Mouse (Mus musculus): ENCODE data around the gene Dnah8. TPM values are rescaled to one million over a fixed set of nuclear protein-coding genes. Genes with fewer than 3 reads are reported as not detected.

Gene Dnah8
- polyA plus RNA-seq, 1 experiment from 2014 or later, result 5.0 TPM

- Histone ChIP-seq H3K27ac (replicated peaks) (no peak overlapping the region), H3K9ac (no peak overlapping the region), H3K4me3 (replicated peaks) (no peak overlapping the region), H3K9me3 (replicated peaks) (no peaks in the 10 kb centered on the region), H3K4me2 (replicated peaks) (no peak overlapping the region), H3K4me1 (peaks cover 22% of the 10 kb centered on the region), H3K36me3 (no peaks in the 10 kb centered on the region), H3K27me3 (no peaks in the 10 kb centered on the region)
- WGBS, result 95% methylated on average over 5 of the region's 5 CpGs
- ATAC-seq (ENCODE audit: insufficient number of reproducible peaks, low FRiP score, low TSS enrichment, low read depth), result no peak
These were observed 14.2 kb upstream of the Dnah8 start for GRCm38 (mm10) chr17:30609980-30610307.

GRCm38 (mm10) chr17:30610739-30611138 lies 13.4 kb upstream of the Dnah8 start:
- H3K27ac ChIP-seq (replicated peaks), result no peak overlapping the region
- H3K4me2 ChIP-seq (replicated peaks), result no peak overlapping the region
- no peaks in the 10 kb centered on the region for H3K27me3 ChIP-seq
- H3K36me3 ChIP-seq, result no peaks in the 10 kb centered on the region
- no peak overlapping the region for H3K4me3 ChIP-seq (replicated peaks)
- peaks cover 22% of the 10 kb centered on the region for H3K4me1 ChIP-seq
- no peaks in the 10 kb centered on the region for H3K9me3 ChIP-seq (replicated peaks)
- no peak overlapping the region for H3K9ac ChIP-seq
- WGBS, result 69% methylated on average over 1 of the region's 1 CpGs
- no peak for ATAC-seq (ENCODE audit: insufficient number of reproducible peaks, low FRiP score, low TSS enrichment, low read depth)

GRCm38 (mm10) chr17:30611221-30612074 lies 12.7 kb upstream of the Dnah8 start:
- 21% methylated on average over 18 of the region's 18 CpGs for WGBS
- Histone ChIP-seq H3K9ac (peak overlapping the region; percentile 78), H3K4me3 (replicated peaks) (peak overlapping the region; percentile 74), H3K4me2 (replicated peaks) (peak overlapping the region; percentile 45), H3K36me3 (no peaks in the 10 kb centered on the region), H3K27ac (replicated peaks) (peak overlapping the region; percentile 84), H3K9me3 (replicated peaks) (no peaks in the 10 kb centered on the region), H3K4me1 (peaks cover 18% of the 10 kb centered on the region), H3K27me3 (no peaks in the 10 kb centered on the region)
- ATAC-seq (ENCODE audit: insufficient number of reproducible peaks, low FRiP score, low TSS enrichment, low read depth), result no peak

- H3K27ac ChIP-seq (replicated peaks), result peak overlapping the region; percentile 84
- ATAC-seq (ENCODE audit: insufficient number of reproducible peaks, low FRiP score, low TSS enrichment, low read depth), result peak; percentile 100
- H3K27me3 ChIP-seq, result no peaks in the 10 kb centered on the region
- H3K4me3 ChIP-seq (replicated peaks), result peak overlapping the region; percentile 74
- peak overlapping the region; percentile 78 for H3K9ac ChIP-seq
- WGBS, result 0% methylated on average over 34 of the region's 34 CpGs
- H3K4me1 ChIP-seq, result peaks cover 18% of the 10 kb centered on the region
- H3K36me3 ChIP-seq, result no peaks in the 10 kb centered on the region
- no peaks in the 10 kb centered on the region for H3K9me3 ChIP-seq (replicated peaks)
- H3K4me2 ChIP-seq (replicated peaks), result peak overlapping the region; percentile 45
These were observed 11.9 kb upstream of the Dnah8 start for GRCm38 (mm10) chr17:30612075-30612859.

- Histone ChIP-seq H3K4me2 (replicated peaks) (no peak overlapping the region), H3K4me1 (peaks cover 14% of the 10 kb centered on the region), H3K36me3 (no peaks in the 10 kb centered on the region), H3K9me3 (replicated peaks) (no peaks in the 10 kb centered on the region), H3K27me3 (no peaks in the 10 kb centered on the region), H3K27ac (replicated peaks) (no peak overlapping the region), H3K4me3 (replicated peaks) (no peak overlapping the region), H3K9ac (no peak overlapping the region)
- no peak for ATAC-seq (ENCODE audit: insufficient number of reproducible peaks, low FRiP score, low TSS enrichment, low read depth)
These were observed 10.8 kb upstream of the Dnah8 start for GRCm38 (mm10) chr17:30613350-30613749.

GRCm38 (mm10) chr17:30616203-30616602 lies 8.0 kb upstream of the Dnah8 start:
- Histone ChIP-seq H3K9ac (no peak overlapping the region), H3K4me3 (replicated peaks) (no peak overlapping the region), H3K4me1 (peaks cover 5% of the 10 kb centered on the region; the same call in 1 of the 2 replicates), H3K36me3 (no peaks in the 10 kb centered on the region), H3K27me3 (no peaks in the 10 kb centered on the region), H3K27ac (replicated peaks) (no peak overlapping the region), H3K9me3 (replicated peaks) (no peaks in the 10 kb centered on the region), H3K4me2 (replicated peaks) (no peak overlapping the region)
- 83% methylated on average over 5 of the region's 5 CpGs for WGBS
- no peak for ATAC-seq (ENCODE audit: insufficient number of reproducible peaks, low FRiP score, low TSS enrichment, low read depth)

- WGBS, result 74% methylated on average over 3 of the region's 3 CpGs
- no peak overlapping the region for H3K27ac ChIP-seq (replicated peaks)
- no peak overlapping the region for H3K9ac ChIP-seq
- H3K9me3 ChIP-seq (replicated peaks), result no peaks in the 10 kb centered on the region
- no peak overlapping the region for H3K4me2 ChIP-seq (replicated peaks)
- H3K4me1 ChIP-seq, result no peaks in the 10 kb centered on the region
- no peaks in the 10 kb centered on the region for H3K27me3 ChIP-seq
- no peak for ATAC-seq (ENCODE audit: insufficient number of reproducible peaks, low FRiP score, low TSS enrichment, low read depth)
- no peaks in the 10 kb centered on the region for H3K36me3 ChIP-seq
- no peak overlapping the region for H3K4me3 ChIP-seq (replicated peaks)
These were observed 5.8 kb upstream of the Dnah8 start for GRCm38 (mm10) chr17:30618136-30618891.

- Histone ChIP-seq H3K9me3 (replicated peaks) (no peaks in the 10 kb centered on the region), H3K36me3 (no peaks in the 10 kb centered on the region), H3K9ac (no peak overlapping the region), H3K4me1 (no peaks in the 10 kb centered on the region), H3K4me2 (replicated peaks) (no peak overlapping the region), H3K27me3 (no peaks in the 10 kb centered on the region), H3K4me3 (replicated peaks) (no peak overlapping the region), H3K27ac (replicated peaks) (no peak overlapping the region)
- WGBS, result 31% methylated on average over 2 of the region's 2 CpGs
- ATAC-seq (ENCODE audit: insufficient number of reproducible peaks, low FRiP score, low TSS enrichment, low read depth), result no peak
These were observed 5.0 kb upstream of the Dnah8 start for GRCm38 (mm10) chr17:30619153-30619552.

GRCm38 (mm10) chr17:30620548-30620947 lies 3.6 kb upstream of the Dnah8 start:
- Histone ChIP-seq H3K27me3 (no peaks in the 10 kb centered on the region), H3K4me3 (replicated peaks) (no peak overlapping the region), H3K36me3 (no peaks in the 10 kb centered on the region), H3K27ac (replicated peaks) (no peak overlapping the region), H3K4me2 (replicated peaks) (no peak overlapping the region), H3K9ac (no peak overlapping the region), H3K4me1 (no peaks in the 10 kb centered on the region), H3K9me3 (replicated peaks) (no peaks in the 10 kb centered on the region)
- 74% methylated on average over 2 of the region's 2 CpGs for WGBS
- ATAC-seq (ENCODE audit: insufficient number of reproducible peaks, low FRiP score, low TSS enrichment, low read depth), result no peak

GRCm38 (mm10) chr17:30621450-30621849 lies 2.7 kb upstream of the Dnah8 start:
- H3K4me3 ChIP-seq (replicated peaks), result no peak overlapping the region
- H3K9me3 ChIP-seq (replicated peaks), result no peaks in the 10 kb centered on the region
- no peak overlapping the region for H3K9ac ChIP-seq
- no peak overlapping the region for H3K4me2 ChIP-seq (replicated peaks)
- 64% methylated on average over 4 of the region's 4 CpGs for WGBS
- no peaks in the 10 kb centered on the region for H3K4me1 ChIP-seq
- no peak for ATAC-seq (ENCODE audit: insufficient number of reproducible peaks, low FRiP score, low TSS enrichment, low read depth)
- no peaks in the 10 kb centered on the region for H3K36me3 ChIP-seq
- H3K27me3 ChIP-seq, result no peaks in the 10 kb centered on the region
- no peak overlapping the region for H3K27ac ChIP-seq (replicated peaks)

GRCm38 (mm10) chr17:30623200-30623599 lies 954 bp upstream of the Dnah8 start:
- no peak overlapping the region for H3K4me3 ChIP-seq (replicated peaks)
- H3K4me1 ChIP-seq, result no peaks in the 10 kb centered on the region
- no peak for ATAC-seq (ENCODE audit: insufficient number of reproducible peaks, low FRiP score, low TSS enrichment, low read depth)
- H3K9me3 ChIP-seq (replicated peaks), result no peaks in the 10 kb centered on the region
- H3K36me3 ChIP-seq, result no peaks in the 10 kb centered on the region
- no peaks in the 10 kb centered on the region for H3K27me3 ChIP-seq
- no peak overlapping the region for H3K9ac ChIP-seq
- 87% methylated on average over 3 of the region's 3 CpGs for WGBS
- H3K27ac ChIP-seq (replicated peaks), result no peak overlapping the region
- no peak overlapping the region for H3K4me2 ChIP-seq (replicated peaks)
